Mouse (Mus musculus) kidney, adult 2 months (tissue): ENCODE results near the gene Nrp1. TPM values are rescaled to one million over a fixed set of nuclear protein-coding genes. Genes with fewer than 3 reads are reported as not detected.

ENCODE experiments used
- DNase-seq: peaks from one replicate; pipeline ENCODE4 v3.0.0; 2021
- H3K27ac ChIP-seq: fragments of 200-500 bp; 2 replicates; pipeline ENCODE4 v1.5.1; 2012; ENCODE audit warnings: low read depth, low read length, control low read depth, inconsistent platforms; ENCODE audit not compliant: insufficient read depth
- H3K27me3 ChIP-seq: fragments of 200-500 bp; replicated peaks from 2 replicates; pipeline ENCODE4 v1.6.1; 2012; ENCODE audit warnings: mild to moderate bottlenecking, moderate library complexity, low read length, inconsistent platforms; ENCODE audit not compliant: control insufficient read depth, insufficient read depth
- H3K36me3 ChIP-seq: fragments of 200-500 bp; 2 replicates; pipeline ENCODE4 v1.6.1; 2012; ENCODE audit warnings: mild to moderate bottlenecking, moderate library complexity, low read length, inconsistent platforms; ENCODE audit not compliant: control insufficient read depth, insufficient read depth
- H3K4me1 ChIP-seq: fragments of 200-500 bp; 2 replicates; pipeline ENCODE4 v1.6.1; 2011; ENCODE audit warnings: low read length; ENCODE audit not compliant: control insufficient read depth, insufficient read depth
- H3K4me3 ChIP-seq: fragments of 200-500 bp; 2 replicates; pipeline ENCODE4 v1.5.1; 2011; ENCODE audit warnings: mild to moderate bottlenecking, low read depth, low read length, control low read depth; ENCODE audit not compliant: insufficient read depth
- CTCF ChIP-seq: fragments of 200-500 bp; conservative IDR thresholded peaks from 2 replicates; pipeline ENCODE4 v1.5.1; 2011; ENCODE audit warnings: low read depth, mild to moderate bottlenecking, control low read depth, low read length, moderate library complexity, mixed read lengths; ENCODE audit not compliant: insufficient read depth, insufficient read length
- POLR2A ChIP-seq: fragments of 200-500 bp; IDR thresholded peaks from one replicate; pipeline ENCODE4 v1.6.1; 2011; ENCODE audit warnings: low read depth, low read length, control low read depth
- WGBS: fragments of 180-500 bp; shearing (Covaris S2); methylation state at CpG from one replicate; pipeline ENCODE4 v1.1.7; 2018; 5-methylcytosine and 5-hydroxymethylcytosine counted together
- polyA plus RNA-seq: library from polyadenylated mRNA; depleted of rRNA; stranded (reverse); fragments of >200 nt; gene quantifications from 2 replicates; pipeline ENCODE4 v1.2.3, GENCODE M21; 2012

Gene Nrp1
- polyA plus RNA-seq, 1 experiment, result 54.3 TPM

- Histone ChIP-seq H3K36me3 (peaks cover 2% of the 10 kb centered on the region), H3K27me3 (no peaks in the 10 kb centered on the region), H3K4me1 (no peaks in the 10 kb centered on the region), H3K4me3 (no peak overlapping the region), H3K27ac (no peak overlapping the region)
- DNase-seq, result peak; percentile 40
- WGBS, result 58% methylated on average over 5 of the region's 5 CpGs
- TF ChIP-seq POLR2A, result no peak
- TF ChIP-seq CTCF, result no peak
Measured at GRCm38 (mm10) chr8:128473456-128474239, 115.2 kb downstream of the Nrp1 start.

- TF ChIP-seq POLR2A, result no peak
- no peak for TF ChIP-seq CTCF
- peaks cover 2% of the 10 kb centered on the region for H3K36me3 ChIP-seq
- WGBS, result 49% methylated on average over 2 of the region's 2 CpGs
- H3K4me3 ChIP-seq, result no peak overlapping the region
- DNase-seq, result no peak
- H3K27me3 ChIP-seq, result no peaks in the 10 kb centered on the region
- no peak overlapping the region for H3K27ac ChIP-seq
- H3K4me1 ChIP-seq, result 0 out of 2 replicates have a peak, but pooled peaks cover 1% of the 10 kb centered on the region
Measured at GRCm38 (mm10) chr8:128474614-128475013, 116.2 kb downstream of the Nrp1 start.

- Histone ChIP-seq H3K36me3 (peaks cover 2% of the 10 kb centered on the region), H3K4me1 (0 out of 2 replicates have a peak, but pooled peaks cover 2% of the 10 kb centered on the region), H3K27me3 (no peaks in the 10 kb centered on the region), H3K4me3 (no peak overlapping the region), H3K27ac (no peak overlapping the region)
- 59% methylated on average over 1 of the region's 1 CpGs for WGBS
- DNase-seq, result no peak
- TF ChIP-seq CTCF (no peak), POLR2A (no peak)
Measured at GRCm38 (mm10) chr8:128476206-128476605, 117.8 kb downstream of the Nrp1 start.

- peaks cover 2% of the 10 kb centered on the region for H3K36me3 ChIP-seq
- H3K27me3 ChIP-seq, result no peaks in the 10 kb centered on the region
- H3K4me3 ChIP-seq, result no peak overlapping the region
- TF ChIP-seq POLR2A (no peak), CTCF (no peak)
- no peak for DNase-seq
- H3K27ac ChIP-seq, result no peak overlapping the region
- WGBS, result 61% methylated on average over 4 of the region's 4 CpGs
- H3K4me1 ChIP-seq, result 0 out of 2 replicates have a peak, but pooled peaks cover 6% of the 10 kb centered on the region
Measured at GRCm38 (mm10) chr8:128478017-128478416, 119.6 kb downstream of the Nrp1 start.

- peaks cover 6% of the 10 kb centered on the region; the same call in 1 of the 2 replicates for H3K4me1 ChIP-seq
- no peak overlapping the region for H3K4me3 ChIP-seq
- H3K36me3 ChIP-seq, result peaks cover 2% of the 10 kb centered on the region
- H3K27ac ChIP-seq, result no peak overlapping the region
- DNase-seq, result no peak
- no peaks in the 10 kb centered on the region for H3K27me3 ChIP-seq
- TF ChIP-seq POLR2A (no peak), CTCF (no peak)
- 49% methylated on average over 5 of the region's 5 CpGs for WGBS
Measured at GRCm38 (mm10) chr8:128479309-128480013, 121.1 kb downstream of the Nrp1 start.

GRCm38 (mm10) chr8:128480896-128481665 lies 122.7 kb downstream of the Nrp1 start:
- TF ChIP-seq POLR2A (no peak), CTCF (no peak)
- 73% methylated on average over 8 of the region's 8 CpGs for WGBS
- Histone ChIP-seq H3K4me3 (no peak overlapping the region), H3K36me3 (no peaks in the 10 kb centered on the region; the same call in 1 of the 2 replicates), H3K4me1 (peaks cover 15% of the 10 kb centered on the region), H3K27me3 (no peaks in the 10 kb centered on the region), H3K27ac (no peak overlapping the region)
- DNase-seq, result no peak
